Mouse (Mus musculus): ENCODE measurements around the gene Rpl36al.
"Not testable (repeated sequence)": the region's sequence is repeated elsewhere in the genome, so short reads cannot be mapped to it uniquely, and the experiment has no call there.

GRCm38 (mm10) chr12:69158765-69159577 lies 24.9 kb downstream of the Rpl36al start, which contains the start of gene Rps29:
- not testable (repeated sequence) for TF ChIP-seq CTCF, EP300 (IDR thresholded peaks at IDR 0.05)

Measured in lung, postnatal 0 days (tissue).